Mouse (Mus musculus): ENCODE results near the gene Nrn1l.
A peak's percentile ranks its signal among the peaks of the same experiment; 100 is the strongest.

The Nrn1l gene

GRCm38 (mm10) chr8:105893339-105893738 lies at the start of gene Nrn1l:
TSS of gene Nrn1l (plus strand) at chr8:105893567.
- peak; percentile 88 to 89 for DNase-seq (ENCODE audit: low spot score in 2 of 2)

GRCm38 (mm10) chr8:105846678-105847077 lies 46.7 kb upstream of the Nrn1l start:
- no peak for DNase-seq (ENCODE audit: low spot score in 2 of 2)

- DNase-seq (ENCODE audit: low spot score in 2 of 2) = no peak
Observed at GRCm38 (mm10) chr8:105850014-105850413, 43.4 kb upstream of the Nrn1l start.

GRCm38 (mm10) chr8:105850611-105851010 lies 42.8 kb upstream of the Nrn1l start:
- no peak for DNase-seq (ENCODE audit: low spot score in 2 of 2)

- DNase-seq (ENCODE audit: low spot score in 2 of 2) = peak; percentile 97
Observed at GRCm38 (mm10) chr8:105851651-105852143, 41.7 kb upstream of the Nrn1l start.

GRCm38 (mm10) chr8:105852146-105852729 lies 41.1 kb upstream of the Nrn1l start:
- peak; percentile 37 to 48 for DNase-seq (ENCODE audit: low spot score in 2 of 2)

- no peak for DNase-seq (ENCODE audit: low spot score in 2 of 2)
Observed at GRCm38 (mm10) chr8:105853178-105853577, 40.2 kb upstream of the Nrn1l start, which contains the start of gene Cenpt. TSS of gene Cenpt (minus strand) at chr8:105853278.

- DNase-seq (ENCODE audit: low spot score in 2 of 2) = no peak
Observed at GRCm38 (mm10) chr8:105854303-105854702, 39.1 kb upstream of the Nrn1l start.

- DNase-seq (ENCODE audit: low spot score in 2 of 2) = peak; percentile 93 to 95
Observed at GRCm38 (mm10) chr8:105854715-105855216, 38.6 kb upstream of the Nrn1l start, which contains the start of gene Thap11. TSS of gene Thap11 (plus strand) at chr8:105855132.

- DNase-seq (ENCODE audit: low spot score in 2 of 2) = peak; percentile 72 to 78
Observed at GRCm38 (mm10) chr8:105855248-105856167, 37.9 kb upstream of the Nrn1l start.

- no peak for DNase-seq (ENCODE audit: low spot score in 2 of 2)
Observed at GRCm38 (mm10) chr8:105856168-105856835, 37.1 kb upstream of the Nrn1l start.

- no peak for DNase-seq (ENCODE audit: low spot score in 2 of 2)
Observed at GRCm38 (mm10) chr8:105858495-105858894, 34.9 kb upstream of the Nrn1l start.

GRCm38 (mm10) chr8:105859314-105859713 lies 34.1 kb upstream of the Nrn1l start:
- no peak for DNase-seq (ENCODE audit: low spot score in 2 of 2)

- DNase-seq (ENCODE audit: low spot score in 2 of 2) = peak; percentile 97 to 98
Observed at GRCm38 (mm10) chr8:105860143-105860981, 33.0 kb upstream of the Nrn1l start, which contains the start of gene Nutf2. TSS of gene Nutf2 (plus strand) at chr8:105860580.

GRCm38 (mm10) chr8:105861951-105862350 lies 31.4 kb upstream of the Nrn1l start:
- DNase-seq (ENCODE audit: low spot score in 2 of 2) = no peak

- no peak for DNase-seq (ENCODE audit: low spot score in 2 of 2)
Observed at GRCm38 (mm10) chr8:105866364-105867029, 26.9 kb upstream of the Nrn1l start.

- DNase-seq (ENCODE audit: low spot score in 2 of 2) = no peak
Observed at GRCm38 (mm10) chr8:105874301-105874700, 19.1 kb upstream of the Nrn1l start.

- peak; percentile 88 to 92 for DNase-seq (ENCODE audit: low spot score in 2 of 2)
Observed at GRCm38 (mm10) chr8:105880754-105881520, 12.4 kb upstream of the Nrn1l start, which contains the start of gene Edc4. TSS of gene Edc4 (plus strand) at chr8:105880881.

GRCm38 (mm10) chr8:105889756-105890465 lies 3.5 kb upstream of the Nrn1l start:
- DNase-seq (ENCODE audit: low spot score in 2 of 2) = peak in 1 of 2 experiments; percentile 38
